9 mouse cellular contexts compared by ENCODE assay signal in the genomic region with DNA sequence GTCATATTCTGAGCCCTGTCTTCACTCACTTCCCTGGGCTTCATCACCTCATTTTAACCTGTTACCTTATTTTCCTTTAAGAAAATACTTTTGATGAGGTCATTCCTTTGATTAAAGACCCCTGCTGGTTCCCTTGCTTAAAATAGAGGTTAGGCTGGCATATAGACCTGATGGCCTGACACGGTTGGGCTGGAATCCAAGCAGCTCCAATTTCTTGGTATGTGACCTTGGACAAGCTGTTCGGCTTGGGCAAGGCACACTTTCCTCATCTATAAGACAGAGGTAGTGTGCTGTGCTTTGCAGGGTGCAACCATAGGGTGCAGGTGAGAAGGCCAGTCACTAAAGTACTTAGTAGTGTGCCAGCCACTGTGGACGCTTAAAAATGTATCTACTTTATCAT.
"Had no signal": no experiment of that assay in that cellular context is flagged by ENCODE, and none has a peak within 500 bp of the region (broad histone marks: within the 10 kb centered on the region; RNA-seq: fewer than 3 reads in every experiment).

No protein-coding gene starts in this region.

- DNase-seq: kidney, adult 9 months; layer of hippocampus, postnatal 36 days; lung, adult 18-20 months; right cerebral cortex, postnatal 14 days; thymus, postnatal 4 days had no signal

- H3K4me1 ChIP-seq: limb, embryonic 13.5 days; midbrain, embryonic 13.5 days had no signal

- H3K36me3 ChIP-seq: limb, embryonic 13.5 days; midbrain, embryonic 13.5 days had no signal

- H3K27ac ChIP-seq: kidney, postnatal 0 days; limb, embryonic 13.5 days; liver, embryonic 14.5 days; midbrain, embryonic 13.5 days had no signal

- H3K4me3 ChIP-seq: limb, embryonic 13.5 days; midbrain, embryonic 13.5 days had no signal

- H3K27me3 ChIP-seq: limb, embryonic 13.5 days; midbrain, embryonic 13.5 days had no signal

- H3K9me3 ChIP-seq: limb, embryonic 13.5 days; midbrain, embryonic 13.5 days had no signal
